Mouse (Mus musculus) bone marrow, adult 2 months (tissue): ENCODE results near the gene Ccdc187.

Experiments used
- CTCF ChIP-seq: fragments of 200-500 bp; IDR thresholded peaks from 2 replicates; pipeline ENCODE4 v1.5.1; 2011; ENCODE audit warnings: low read length, control low read depth; ENCODE audit not compliant: control insufficient read depth, insufficient read depth
- POLR2A ChIP-seq: fragments of 200-500 bp; IDR thresholded peaks from 2 replicates; pipeline ENCODE4 v1.6.1; 2011; ENCODE audit warnings: low read depth, mild to moderate bottlenecking, control low read depth, low read length, borderline replicate concordance; ENCODE audit not compliant: control insufficient read depth

GRCm38 (mm10) chr2:26285804-26286203 is 8.6 kb downstream of the Ccdc187 start:
- no peak for TF ChIP-seq CTCF
- no peak for TF ChIP-seq POLR2A
